In the genomic region with DNA sequence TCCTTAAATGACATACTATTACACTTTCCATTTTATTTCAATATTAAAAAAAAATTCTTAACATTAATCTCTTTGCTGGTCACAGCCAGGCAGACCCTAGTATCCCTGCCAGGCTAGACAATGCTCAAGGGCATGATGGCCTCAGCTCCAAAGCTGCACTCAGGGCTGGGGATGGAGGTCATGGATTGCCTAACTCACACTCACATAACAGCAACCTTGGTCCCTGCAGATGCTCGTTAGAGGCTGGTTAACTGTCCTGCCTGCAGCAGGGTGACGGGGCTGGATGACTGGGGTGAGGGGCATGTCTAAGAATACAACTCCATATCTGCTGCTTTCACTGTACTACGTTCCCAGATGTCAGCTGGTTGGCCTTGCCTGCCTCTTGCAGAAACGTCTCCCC, we compare ENCODE assay signal across 14 mouse cellular contexts.
"Had no signal": no experiment of that assay in that cellular context is flagged by ENCODE, and none has a peak within 500 bp of the region (broad histone marks: within the 10 kb centered on the region; RNA-seq: fewer than 3 reads in every experiment).

No protein-coding gene starts in this region.

- H3K27me3 ChIP-seq: liver, embryonic 13.5 days; lung, embryonic 15.5 days; midbrain, embryonic 12.5 days; neural tube, embryonic 12.5 days; stomach, embryonic 15.5 days had no signal

- H3K36me3 ChIP-seq: limb, embryonic 10.5 days; liver, embryonic 13.5 days; lung, embryonic 15.5 days; midbrain, embryonic 12.5 days; neural tube, embryonic 12.5 days; stomach, embryonic 15.5 days had no signal

- H3K9me3 ChIP-seq: limb, embryonic 10.5 days; liver, embryonic 13.5 days; lung, embryonic 15.5 days; midbrain, embryonic 12.5 days; neural tube, embryonic 12.5 days; stomach, embryonic 15.5 days had no signal

- H3K4me3 ChIP-seq: left cerebral cortex, adult 2 months; limb, embryonic 10.5 days; liver, embryonic 13.5 days; lung, embryonic 15.5 days; midbrain, embryonic 12.5 days; myocyte; neural tube, embryonic 12.5 days; stomach, embryonic 15.5 days had no signal

- DNase-seq: kidney, adult 8-10 months; kidney, postnatal 25 days; liver, embryonic 13.5 days; liver, postnatal 0 days; right cerebral cortex, postnatal 14 days; thymus, adult 2 months; thymus, postnatal 25 days had no signal

- H3K27ac ChIP-seq: left cerebral cortex, adult 2 months; limb, embryonic 10.5 days; liver, embryonic 13.5 days; lung, embryonic 15.5 days; midbrain, embryonic 12.5 days; neural tube, embryonic 12.5 days; stomach, embryonic 15.5 days had no signal

- H3K4me2 ChIP-seq: liver, embryonic 13.5 days; lung, embryonic 15.5 days; midbrain, embryonic 12.5 days; neural tube, embryonic 12.5 days; stomach, embryonic 15.5 days had no signal

- H3K4me1 ChIP-seq: limb, embryonic 10.5 days; liver, embryonic 13.5 days; lung, embryonic 15.5 days; midbrain, embryonic 12.5 days; neural tube, embryonic 12.5 days; stomach, embryonic 15.5 days had no signal

- ATAC-seq: liver, postnatal 0 days had no signal

- H3K9ac ChIP-seq: liver, embryonic 13.5 days; liver, postnatal 0 days; lung, embryonic 15.5 days; midbrain, embryonic 12.5 days; neural tube, embryonic 12.5 days; stomach, embryonic 15.5 days had no signal
